Mouse (Mus musculus) heart, adult 18-20 months (tissue): ENCODE data around the gene Nbeal2. TPM values are rescaled to one million over a fixed set of nuclear protein-coding genes. Genes with fewer than 3 reads are reported as not detected.

Experiments
- DNase-seq, 2 experiments: peaks; one replicate each; pipeline ENCODE4 v3.0.0; 2021 to 2022; ENCODE audit warnings: mixed read lengths in 1 of 2
- microRNA-seq, 2 experiments: library from miRNA; unstranded; fragments of <30 nt; microRNA quantifications; one replicate each; pipeline ENCODE4 v1.2.0; 2022
- total RNA-seq, 2 experiments: library from RNA; stranded (reverse); gene quantifications; 2 replicates each; pipeline ENCODE4 v1.2.3; 2021

Nbeal2 gene
- total RNA-seq, 2 experiments from 2014 or later, result 6.8 to 7.6 TPM

DNA sequence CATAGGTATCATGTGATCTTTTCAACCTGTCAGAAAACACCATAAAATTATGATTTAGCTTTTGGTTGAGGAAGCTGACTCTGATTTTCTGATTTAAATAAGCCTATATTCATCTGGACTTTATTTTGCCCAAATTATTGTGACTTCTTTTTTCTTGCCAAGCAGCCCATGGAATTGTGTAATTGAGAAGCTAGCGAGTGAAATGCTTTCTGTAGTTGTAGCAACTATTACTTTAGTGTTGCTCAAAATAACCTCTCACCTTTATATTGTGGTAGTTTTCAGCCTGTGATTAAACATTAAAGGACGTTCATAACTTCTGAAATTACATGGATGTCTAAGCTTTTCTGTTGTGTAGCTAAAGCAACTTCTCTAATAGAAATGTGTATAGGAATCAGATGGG, 71.8 kb downstream of the Nbeal2 start:
- DNase-seq, result no peak

Small RNAs within 50 kb of the gene (microRNA-seq; reads per million reads assigned to microRNA genes)
- gene Mir8107, result 0 reads per million in 2 experiments

Other genes starting within 250 kb of the Nbeal2 start
- 10 to 100 TPM; 13.4 to 14.6 TPM for gene Ptpn23, start 245.9 kb downstream of the Nbeal2 start, total RNA-seq
- not detected for gene Ngp, start 234.4 kb downstream of the Nbeal2 start, total RNA-seq
- gene Klhl18, start 177.5 kb downstream of the Nbeal2 start, total RNA-seq, result 10 to 100 TPM; 12.4 to 14.0 TPM
- gene Kif9, start 177.2 kb downstream of the Nbeal2 start, total RNA-seq, result 1 to 10 TPM in 1 of 2 experiments, under 1 TPM in 1; 0.27 to 1.3 TPM
- gene Setd2, start 121.6 kb downstream of the Nbeal2 start, total RNA-seq, result 10 to 100 TPM; 39.7 to 40.5 TPM
- 1 to 10 TPM; 1.4 to 2.0 TPM for gene Nradd, start 29.7 kb downstream of the Nbeal2 start, total RNA-seq
- gene Ccdc12, start 2.3 kb upstream of the Nbeal2 start, total RNA-seq, result 10 to 100 TPM; 57.3 to 61.5 TPM
- over 10,000 TPM; 10,039 to 12,689 TPM for gene Myl3, start 87.7 kb upstream of the Nbeal2 start, total RNA-seq
- gene Pth1r, start 93.0 kb upstream of the Nbeal2 start, total RNA-seq, result 1 to 10 TPM; 4.6 to 6.3 TPM
- gene Prss42, start 144.0 kb upstream of the Nbeal2 start, total RNA-seq, result not detected
- not detected for gene Prss44, start 159.8 kb upstream of the Nbeal2 start, total RNA-seq
- not detected for gene Prss43, start 172.5 kb upstream of the Nbeal2 start, total RNA-seq
- gene Prss45, start 180.4 kb upstream of the Nbeal2 start, total RNA-seq, result not detected
- gene Prss46, start 190.3 kb upstream of the Nbeal2 start, total RNA-seq, result not detected
- gene Prss50, start 203.8 kb upstream of the Nbeal2 start, total RNA-seq, result not detected
- gene Als2cl, start 225.7 kb upstream of the Nbeal2 start, total RNA-seq, result 10 to 100 TPM; 13.2 to 14.8 TPM
- 1 to 10 TPM; 1.5 to 2.1 TPM for gene Tmie, start 226.0 kb upstream of the Nbeal2 start, total RNA-seq